Mouse (Mus musculus) neural tube, embryonic 13.5 days (tissue): ENCODE measurements around the gene Spata17. TPM values are rescaled to one million over a fixed set of nuclear protein-coding genes. Genes with fewer than 3 reads are reported as not detected.

ENCODE experiments used
- ATAC-seq: fragments of 200-750 bp; cut with Nextera tagmentation; 2 replicates; pipeline ENCODE4 v1.8.0; 2017; ENCODE audit warnings: low read depth, mild to moderate bottlenecking, moderate TSS enrichment, moderate library complexity
- H3K27ac ChIP-seq: fragments of 300-500 bp; sonication (generic); replicated peaks from 2 replicates; pipeline ENCODE4 v1.5.1; 2015; ENCODE audit warnings: moderate library complexity, mild to moderate bottlenecking, inconsistent platforms
- H3K27me3 ChIP-seq: fragments of 300-500 bp; sonication (generic); 2 replicates; pipeline ENCODE4 v1.6.1; 2015; ENCODE audit warnings: mild to moderate bottlenecking, inconsistent platforms
- H3K36me3 ChIP-seq: fragments of 300-500 bp; sonication (generic); 2 replicates; pipeline ENCODE4 v1.6.1; 2015; ENCODE audit warnings: mild to moderate bottlenecking, inconsistent platforms
- H3K4me1 ChIP-seq: fragments of 300-500 bp; sonication (generic); replicated peaks from 2 replicates; pipeline ENCODE4 v1.6.1; 2015; ENCODE audit warnings: inconsistent platforms
- H3K4me2 ChIP-seq: fragments of 300-500 bp; sonication (generic); 2 replicates; pipeline ENCODE4 v1.6.1; 2015; ENCODE audit warnings: inconsistent platforms, mild to moderate bottlenecking, moderate library complexity
- H3K4me3 ChIP-seq: fragments of 300-500 bp; sonication (generic); 2 replicates; pipeline ENCODE4 v1.5.1; 2015; ENCODE audit warnings: mild to moderate bottlenecking, inconsistent platforms
- H3K9ac ChIP-seq: fragments of 300-500 bp; sonication (generic); 2 replicates; pipeline ENCODE4 v1.6.1; 2015; ENCODE audit warnings: moderate library complexity, mild to moderate bottlenecking, inconsistent platforms
- H3K9me3 ChIP-seq: fragments of 300-500 bp; sonication (generic); 2 replicates; pipeline ENCODE4 v1.6.1; 2016; ENCODE audit warnings: inconsistent platforms
- WGBS: fragments of 180-500 bp; shearing (Covaris S2); methylation state at CpG from one replicate; pipeline ENCODE4 v1.1.7; 2015; 5-methylcytosine and 5-hydroxymethylcytosine counted together
- polyA plus RNA-seq: library from polyadenylated mRNA; unstranded; fragments of >200 nt; fragmentation: Nextera tagmentation; extraction: Ambion mirVana; gene quantifications from 2 replicates; pipeline ENCODE4 v1.2.1, GENCODE M21; 2015

Gene Spata17
- polyA plus RNA-seq, 1 experiment from 2014 or later: 1.3 TPM

DNA sequence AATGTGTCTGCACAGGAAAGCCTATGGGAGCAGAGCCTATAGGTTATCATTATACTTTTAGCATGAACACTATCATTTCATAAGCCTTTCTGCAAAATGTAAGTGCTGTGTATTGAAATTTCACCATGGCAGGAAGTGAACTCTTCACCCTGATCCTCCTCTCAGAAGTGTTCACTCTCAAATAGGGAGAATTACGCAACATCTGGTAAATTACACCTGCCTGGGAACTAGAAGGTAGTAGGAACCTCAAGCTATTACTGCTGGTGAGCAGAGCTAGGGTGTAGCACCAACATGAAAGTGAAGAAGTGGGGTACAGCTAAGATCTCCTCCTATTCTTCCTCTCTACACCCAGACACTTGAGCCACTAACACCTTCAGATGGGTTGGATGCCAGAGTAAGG lies 155.4 kb downstream of the Spata17 start:
- Histone ChIP-seq H3K27ac (no peak overlapping the region), H3K27me3 (no peaks in the 10 kb centered on the region), H3K4me3 (no peak overlapping the region), H3K4me1 (no peaks in the 10 kb centered on the region), H3K4me2 (no peak overlapping the region), H3K9me3 (no peaks in the 10 kb centered on the region), H3K9ac (no peak overlapping the region), H3K36me3 (no peaks in the 10 kb centered on the region)
- no peak for ATAC-seq
- 88% methylated on average over 1 of the region's 1 CpGs for WGBS

DNA sequence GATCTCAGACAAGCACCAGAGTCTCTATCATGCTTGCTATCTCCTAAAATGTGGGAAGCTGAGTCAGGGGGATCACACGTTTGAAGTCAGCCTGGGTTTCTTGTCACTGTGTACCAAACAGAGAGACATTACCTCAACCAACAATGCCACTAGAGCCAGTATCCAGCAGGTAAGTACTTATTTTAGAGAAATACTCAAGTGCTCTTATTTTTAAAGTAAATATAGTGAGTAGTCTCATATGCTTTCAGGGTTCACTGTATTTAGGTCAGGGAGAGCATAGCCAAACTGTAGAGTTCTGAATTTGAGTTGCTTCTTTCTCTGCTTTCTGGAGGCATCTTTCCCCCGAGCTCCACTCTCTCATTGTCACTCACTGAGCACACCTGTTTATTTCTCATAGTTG lies 160.9 kb downstream of the Spata17 start:
- 84% methylated on average over 2 of the region's 2 CpGs for WGBS
- H3K27ac ChIP-seq: no peak overlapping the region
- H3K36me3 ChIP-seq: no peaks in the 10 kb centered on the region
- H3K9ac ChIP-seq: no peak overlapping the region
- H3K4me2 ChIP-seq: no peak overlapping the region
- H3K4me1 ChIP-seq: peaks cover 8% of the 10 kb centered on the region; the same call in 1 of the 2 replicates
- no peaks in the 10 kb centered on the region for H3K9me3 ChIP-seq
- no peak for ATAC-seq
- no peaks in the 10 kb centered on the region for H3K27me3 ChIP-seq
- H3K4me3 ChIP-seq: no peak overlapping the region

DNA sequence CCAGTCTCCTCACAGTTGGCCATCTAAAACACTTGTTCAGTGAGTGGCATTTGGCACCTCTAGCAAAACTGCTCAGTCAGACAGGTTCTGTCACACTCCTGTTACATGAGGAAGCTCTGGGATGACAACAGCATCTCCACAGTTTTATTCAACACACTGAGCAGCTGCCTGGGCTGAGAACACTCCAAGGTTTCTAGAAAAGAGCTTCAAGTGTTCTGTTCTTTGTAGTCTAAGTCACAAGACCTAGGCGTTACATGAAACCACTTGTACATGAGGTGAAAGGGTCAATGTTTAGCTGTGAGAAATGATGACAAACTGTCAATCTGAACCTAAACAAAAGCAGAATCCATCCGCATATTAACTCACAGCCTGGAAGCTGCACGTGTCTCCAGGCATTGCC lies 161.4 kb downstream of the Spata17 start:
- H3K9me3 ChIP-seq: no peaks in the 10 kb centered on the region
- no peaks in the 10 kb centered on the region for H3K36me3 ChIP-seq
- no peak overlapping the region for H3K4me3 ChIP-seq
- 84% methylated on average over 3 of the region's 3 CpGs for WGBS
- no peak for ATAC-seq
- no peak overlapping the region for H3K27ac ChIP-seq
- peaks cover 8% of the 10 kb centered on the region; the same call in 1 of the 2 replicates for H3K4me1 ChIP-seq
- H3K9ac ChIP-seq: no peak overlapping the region
- H3K4me2 ChIP-seq: no peak overlapping the region
- H3K27me3 ChIP-seq: no peaks in the 10 kb centered on the region

DNA sequence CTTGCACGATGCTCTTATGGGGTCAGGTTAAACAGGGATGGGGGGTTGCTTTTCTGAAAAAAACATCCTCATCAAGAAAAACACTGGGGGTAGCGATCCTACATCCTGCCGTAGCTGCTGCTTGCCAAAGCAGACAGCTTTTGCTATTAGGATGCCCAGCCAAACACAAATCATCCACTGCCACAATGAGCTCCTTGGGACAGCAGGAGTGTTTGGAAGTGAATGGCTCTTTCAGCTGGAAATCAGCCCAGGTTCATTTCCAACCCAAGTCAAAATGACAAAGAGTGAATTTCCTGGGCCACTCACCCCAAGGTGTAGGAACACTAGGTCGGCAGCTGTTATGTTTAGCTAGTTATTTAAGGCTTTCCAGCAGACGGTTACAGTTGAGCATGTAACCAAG lies 162.7 kb downstream of the Spata17 start:
- no peak overlapping the region for H3K9ac ChIP-seq
- no peak overlapping the region for H3K4me2 ChIP-seq
- H3K4me3 ChIP-seq: no peak overlapping the region
- H3K27me3 ChIP-seq: no peaks in the 10 kb centered on the region
- no peaks in the 10 kb centered on the region for H3K9me3 ChIP-seq
- H3K4me1 ChIP-seq: peaks cover 8% of the 10 kb centered on the region; the same call in 1 of the 2 replicates
- ATAC-seq: no peak
- H3K36me3 ChIP-seq: no peaks in the 10 kb centered on the region
- no peak overlapping the region for H3K27ac ChIP-seq
- WGBS: 22% methylated on average over 5 of the region's 5 CpGs

DNA sequence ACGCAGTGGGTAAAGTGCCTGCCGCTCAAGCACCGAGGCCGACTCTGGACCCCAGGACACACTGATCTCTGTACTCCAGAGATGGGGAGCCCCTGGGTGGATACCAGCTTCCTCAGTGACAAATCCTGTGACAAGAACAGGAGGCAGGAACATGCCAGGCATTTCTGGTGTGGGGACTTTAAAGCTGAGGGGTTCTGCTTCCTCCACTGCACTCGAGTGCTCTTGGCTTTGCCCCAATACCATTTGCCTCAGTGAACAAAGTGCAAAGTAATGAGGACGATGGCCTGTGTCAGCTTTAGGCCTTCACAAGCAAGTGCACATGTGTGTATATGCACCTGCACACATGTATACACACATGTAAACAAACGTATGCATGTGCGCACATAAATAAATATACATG lies 164.0 kb downstream of the Spata17 start:
- Histone ChIP-seq H3K9me3 (no peaks in the 10 kb centered on the region), H3K36me3 (no peaks in the 10 kb centered on the region), H3K27me3 (no peaks in the 10 kb centered on the region), H3K4me2 (no peak overlapping the region), H3K9ac (no peak overlapping the region), H3K4me3 (no peak overlapping the region), H3K4me1 (peaks cover 8% of the 10 kb centered on the region; the same call in 1 of the 2 replicates), H3K27ac (no peak overlapping the region)
- ATAC-seq: no peak
- WGBS: 92% methylated on average over 8 of the region's 8 CpGs

DNA sequence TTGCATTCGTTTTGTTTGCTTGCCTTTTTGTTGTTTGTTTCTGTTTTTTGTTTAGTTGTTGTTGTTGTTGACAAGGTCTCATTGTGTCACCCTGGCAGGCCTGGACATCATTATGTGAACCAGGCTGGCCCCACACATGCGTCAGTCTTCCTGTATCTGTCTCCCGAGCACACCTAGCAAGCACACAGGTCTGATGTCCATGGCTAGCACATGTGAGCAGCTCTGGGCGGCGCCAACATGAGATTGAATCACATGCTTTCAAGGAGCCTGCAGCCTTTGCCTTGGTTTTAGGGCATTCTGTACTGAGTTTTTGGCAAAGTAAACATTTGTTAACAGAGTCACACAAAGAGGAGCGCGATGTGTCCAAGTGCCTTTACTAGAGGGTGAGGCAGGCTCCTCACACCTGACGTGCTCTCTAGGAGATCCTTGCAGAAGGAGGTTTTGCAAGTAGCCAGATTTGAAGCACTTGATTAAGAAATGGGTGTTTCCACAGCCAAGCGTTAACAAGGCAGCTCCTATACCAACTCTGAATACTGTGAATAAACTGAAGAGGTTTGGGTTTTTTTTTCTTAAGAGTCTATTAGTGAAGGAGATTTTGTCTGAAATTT lies 166.5 kb downstream of the Spata17 start:
- WGBS: 94% methylated on average over 9 of the region's 9 CpGs

DNA sequence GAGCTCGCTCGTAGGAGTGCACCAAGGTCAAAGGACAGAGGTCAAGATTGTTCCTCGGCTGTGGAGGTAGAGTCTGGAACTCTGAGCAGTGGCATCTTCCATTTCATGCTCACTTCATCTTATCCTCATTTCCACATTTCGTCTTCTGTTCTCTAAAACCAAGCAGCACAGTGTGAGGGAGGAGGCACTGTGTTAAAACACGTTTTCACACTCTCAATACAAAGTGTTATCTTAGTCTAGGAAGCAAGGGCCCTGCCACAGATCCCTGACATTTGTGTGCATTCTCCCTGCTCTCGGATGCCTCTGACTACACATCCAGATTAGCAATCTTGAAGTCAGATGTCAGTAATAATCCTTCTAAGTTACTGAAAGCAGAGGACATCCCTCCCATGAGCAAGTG lies 170.5 kb downstream of the Spata17 start:
- 71% methylated on average over 6 of the region's 6 CpGs for WGBS
- H3K4me2 ChIP-seq: no peak overlapping the region
- H3K4me1 ChIP-seq: no peaks in the 10 kb centered on the region
- no peak overlapping the region for H3K4me3 ChIP-seq
- no peaks in the 10 kb centered on the region for H3K9me3 ChIP-seq
- H3K27ac ChIP-seq: no peak overlapping the region
- H3K9ac ChIP-seq: no peak overlapping the region
- no peak for ATAC-seq
- H3K36me3 ChIP-seq: no peaks in the 10 kb centered on the region
- no peaks in the 10 kb centered on the region for H3K27me3 ChIP-seq

More for the DNA sequence above, 166.5 kb downstream of the Spata17 start:
- no peak overlapping the region for H3K4me2 ChIP-seq
- H3K27me3 ChIP-seq: no peaks in the 10 kb centered on the region
- peaks cover 8% of the 10 kb centered on the region; the same call in 1 of the 2 replicates for H3K4me1 ChIP-seq
- H3K27ac ChIP-seq: no peak overlapping the region
- H3K9me3 ChIP-seq: no peaks in the 10 kb centered on the region
- H3K4me3 ChIP-seq: no peak overlapping the region
- H3K36me3 ChIP-seq: no peaks in the 10 kb centered on the region
- H3K9ac ChIP-seq: no peak overlapping the region
- ATAC-seq: no peak

DNA sequence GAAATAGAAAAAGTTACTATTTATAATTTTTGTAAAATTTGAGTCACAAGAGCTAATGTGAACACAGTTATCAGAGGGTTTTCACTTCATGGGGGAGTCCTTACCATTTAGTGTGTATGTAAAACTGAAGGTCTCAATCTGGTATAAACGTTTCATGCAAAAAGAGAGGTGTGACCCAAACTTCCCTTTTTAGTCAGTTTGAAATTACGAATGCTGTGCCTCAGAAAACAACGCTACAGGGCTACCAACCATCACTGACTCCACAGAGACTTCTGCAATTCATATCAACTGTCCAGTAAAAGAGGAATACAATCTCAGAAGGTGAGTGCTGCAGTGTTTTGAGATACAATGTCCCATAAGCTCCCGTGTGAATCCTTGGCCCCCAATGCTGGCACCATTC lies 175.5 kb downstream of the Spata17 start:
- no peak for ATAC-seq
- H3K4me2 ChIP-seq: no peak overlapping the region
- H3K27me3 ChIP-seq: no peaks in the 10 kb centered on the region
- H3K9me3 ChIP-seq: no peaks in the 10 kb centered on the region
- 88% methylated on average over 4 of the region's 4 CpGs for WGBS
- no peaks in the 10 kb centered on the region for H3K4me1 ChIP-seq
- H3K9ac ChIP-seq: no peak overlapping the region
- H3K27ac ChIP-seq: no peak overlapping the region
- no peaks in the 10 kb centered on the region for H3K36me3 ChIP-seq
- no peak overlapping the region for H3K4me3 ChIP-seq

DNA sequence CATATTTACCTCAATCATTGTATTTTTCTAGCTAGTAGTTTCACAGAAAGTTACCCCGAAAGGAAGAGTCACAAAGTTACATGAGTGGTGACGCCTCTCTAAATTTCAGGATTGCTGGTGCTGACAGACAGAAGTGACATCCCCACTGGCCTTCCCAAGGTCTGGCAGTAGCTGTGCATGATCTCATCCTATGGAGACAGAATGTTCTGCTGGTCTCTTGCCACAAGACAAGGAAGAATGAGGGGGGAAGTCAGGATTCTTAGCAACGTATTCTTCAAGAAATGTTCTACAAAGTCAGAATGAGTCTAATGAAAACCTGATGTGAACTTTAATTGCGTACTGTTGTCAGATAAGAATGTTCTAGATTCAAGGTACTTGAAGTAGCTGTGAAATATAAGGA lies 179.5 kb downstream of the Spata17 start:
- H3K27me3 ChIP-seq: no peaks in the 10 kb centered on the region
- WGBS: 93% methylated on average over 4 of the region's 4 CpGs
- H3K4me2 ChIP-seq: no peak overlapping the region
- no peak overlapping the region for H3K9ac ChIP-seq
- no peak overlapping the region for H3K4me3 ChIP-seq
- no peaks in the 10 kb centered on the region for H3K36me3 ChIP-seq
- H3K27ac ChIP-seq: no peak overlapping the region
- no peaks in the 10 kb centered on the region for H3K4me1 ChIP-seq
- H3K9me3 ChIP-seq: no peaks in the 10 kb centered on the region
- ATAC-seq: no peak

DNA sequence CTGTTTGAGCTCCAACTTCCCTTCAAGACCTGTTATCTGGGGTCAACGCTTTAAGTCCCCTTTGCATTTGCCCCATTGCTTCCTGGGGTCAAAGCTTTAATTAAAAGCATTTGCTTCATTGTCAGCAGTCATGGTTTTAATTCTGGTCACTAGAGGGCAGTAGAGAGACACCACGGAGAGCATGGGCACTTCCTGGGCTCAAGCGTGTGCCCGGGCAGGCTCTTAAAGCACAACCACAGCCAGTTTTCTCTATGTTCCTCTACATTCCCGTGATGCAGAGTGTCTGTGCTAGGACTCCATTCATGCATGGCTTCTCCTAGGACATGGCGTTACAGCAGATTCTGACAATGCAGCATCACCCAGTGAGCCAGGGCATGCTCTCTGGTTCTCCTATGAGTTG lies 183.5 kb downstream of the Spata17 start:
- Histone ChIP-seq H3K4me3 (no peak overlapping the region), H3K27me3 (no peaks in the 10 kb centered on the region), H3K9ac (no peak overlapping the region), H3K9me3 (no peaks in the 10 kb centered on the region), H3K4me2 (no peak overlapping the region), H3K36me3 (no peaks in the 10 kb centered on the region), H3K4me1 (no peaks in the 10 kb centered on the region), H3K27ac (no peak overlapping the region)
- ATAC-seq: no peak
- WGBS: 39% methylated on average over 6 of the region's 6 CpGs

DNA sequence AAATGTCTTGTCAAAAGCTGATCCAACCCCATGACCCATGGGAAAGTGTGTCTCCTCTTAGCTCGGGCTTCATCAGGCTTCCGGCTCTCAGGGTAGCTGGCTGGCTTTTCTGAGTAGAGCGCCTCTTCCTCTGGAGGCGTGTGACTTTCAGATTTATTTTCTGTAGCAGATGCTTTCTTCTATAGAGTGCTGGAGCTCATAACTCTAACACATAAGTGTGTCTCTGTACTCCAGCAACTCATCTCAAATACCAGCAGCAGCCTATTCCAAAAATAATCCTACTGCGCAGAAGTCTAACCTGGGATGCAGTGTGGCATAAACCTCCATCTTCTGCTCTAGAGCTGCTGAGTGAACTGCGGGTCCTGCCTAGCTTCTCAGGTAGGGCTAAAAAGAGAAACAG lies 186.4 kb downstream of the Spata17 start:
- no peak for ATAC-seq
- Histone ChIP-seq H3K27me3 (no peaks in the 10 kb centered on the region), H3K9ac (no peak overlapping the region), H3K4me2 (no peak overlapping the region), H3K4me3 (no peak overlapping the region), H3K9me3 (no peaks in the 10 kb centered on the region), H3K4me1 (no peaks in the 10 kb centered on the region), H3K36me3 (no peaks in the 10 kb centered on the region), H3K27ac (no peak overlapping the region)
- WGBS: 89% methylated on average over 6 of the region's 6 CpGs

DNA sequence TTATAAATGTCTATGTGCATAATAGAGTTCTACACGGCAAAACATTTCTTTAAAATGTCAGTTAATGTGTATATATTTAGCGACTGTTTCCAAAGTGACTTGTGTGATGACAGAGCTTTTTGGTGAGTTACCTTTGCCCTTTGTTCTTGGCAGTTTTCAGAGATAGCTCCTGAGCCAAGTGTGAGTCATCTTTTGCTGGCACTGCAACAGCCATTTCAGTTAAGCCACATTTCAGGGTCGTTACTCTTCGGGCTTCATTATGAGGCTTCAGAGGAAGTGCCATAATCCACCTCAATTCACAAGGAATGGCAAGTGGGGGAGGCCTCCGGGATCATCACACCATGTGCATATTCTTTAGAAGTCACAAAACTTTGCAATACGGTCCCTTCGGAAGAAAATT lies 195.3 kb downstream of the Spata17 start:
- Histone ChIP-seq H3K9ac (no peak overlapping the region), H3K4me1 (no peaks in the 10 kb centered on the region), H3K27ac (no peak overlapping the region), H3K9me3 (no peaks in the 10 kb centered on the region), H3K36me3 (no peaks in the 10 kb centered on the region), H3K4me2 (no peak overlapping the region), H3K27me3 (no peaks in the 10 kb centered on the region), H3K4me3 (no peak overlapping the region)
- WGBS: 86% methylated on average over 7 of the region's 7 CpGs
- no peak for ATAC-seq

DNA sequence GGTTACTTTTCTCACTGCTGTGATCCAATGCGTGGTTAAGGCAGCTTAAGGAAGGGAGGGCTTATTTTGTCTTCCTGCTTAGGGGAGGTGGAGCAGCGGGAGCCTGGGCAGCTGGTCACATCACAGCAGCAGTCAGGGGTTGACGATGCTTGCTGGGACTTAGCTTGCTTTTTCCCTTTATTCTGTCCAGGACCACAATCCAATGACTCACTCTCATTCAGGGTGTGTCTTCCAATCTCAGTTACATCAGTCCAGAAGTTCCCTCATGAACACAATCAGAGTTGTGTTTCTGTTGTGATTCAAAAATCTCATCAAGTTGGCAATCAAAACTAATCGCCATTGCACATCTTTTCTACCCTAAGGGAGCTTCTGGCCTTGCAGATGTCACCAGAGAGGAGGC lies 199.1 kb downstream of the Spata17 start:
- H3K27me3 ChIP-seq: no peaks in the 10 kb centered on the region
- ATAC-seq: no peak
- no peaks in the 10 kb centered on the region for H3K36me3 ChIP-seq
- H3K4me1 ChIP-seq: no peaks in the 10 kb centered on the region
- no peak overlapping the region for H3K9ac ChIP-seq
- H3K4me2 ChIP-seq: no peak overlapping the region
- WGBS: 62% methylated on average over 4 of the region's 4 CpGs
- no peak overlapping the region for H3K27ac ChIP-seq
- no peak overlapping the region for H3K4me3 ChIP-seq
- no peaks in the 10 kb centered on the region for H3K9me3 ChIP-seq
